Mouse (Mus musculus): Measurements from ENCODE around the gene Ptprg.

DNA sequence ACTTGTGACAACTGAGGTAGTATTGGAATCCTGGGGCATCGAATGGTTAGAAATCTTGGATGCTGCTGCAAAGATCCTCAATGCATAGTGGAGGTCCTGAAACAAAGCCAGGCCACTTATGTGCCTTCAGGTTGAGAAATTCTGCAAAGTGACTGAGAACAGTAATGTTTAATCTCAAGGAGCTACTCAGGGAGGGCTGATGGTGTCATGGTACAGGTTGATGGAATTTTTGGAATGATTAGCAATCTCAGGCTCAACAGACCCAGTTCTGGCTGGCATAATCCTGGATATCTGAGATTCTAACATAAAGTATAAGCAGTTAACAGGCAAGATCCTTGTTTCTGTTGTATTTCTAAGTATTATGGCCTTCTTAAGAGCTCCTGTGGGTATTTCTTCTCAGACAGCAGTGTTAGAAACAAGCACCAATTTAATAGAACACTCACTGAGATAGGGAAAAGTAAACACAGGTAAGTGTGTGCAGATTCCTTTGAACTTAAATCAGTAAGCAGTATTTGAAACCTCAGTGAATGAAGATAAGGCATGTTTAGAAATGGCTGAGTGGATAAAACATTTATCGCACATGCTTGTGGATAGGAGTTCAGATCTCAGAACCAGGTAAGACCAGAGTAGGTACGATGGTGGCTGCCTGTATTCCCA is 493.0 kb downstream of the Ptprg start:
- TF ChIP-seq CTCF (IDR thresholded peaks at IDR 0.05; ENCODE audit: low read depth) (no peak), EP300 (IDR thresholded peaks at IDR 0.05; ENCODE audit: low read depth) (no peak)
